Mouse (Mus musculus): ENCODE data around the gene Tpk1.

- TF ChIP-seq POLR2A (IDR thresholded peaks at IDR 0.05; ENCODE audit: extremely low read depth, insufficient read depth, low read length) (no peak), CTCF (IDR thresholded peaks at IDR 0.05; ENCODE audit: low read depth, low read length) (no peak)
These were observed 220.2 kb downstream of the Tpk1 start for GRCm38 (mm10) chr6:43445856-43446255.
